Mouse (Mus musculus): Measurements from ENCODE around the gene Anxa4.

Anxa4 gene

GRCm38 (mm10) chr6:86804646-86805045 is 11.3 kb upstream of the Anxa4 start:
- in situ Hi-C loops (cut with MseI, MboI): loop anchor here (5.0 kb wide), 2 partner anchors 37 to 52 kb away; no protein-coding TSS in a partner anchor

GRCm38 (mm10) chr6:86801431-86801830 is 8.0 kb upstream of the Anxa4 start:
- in situ Hi-C loops (cut with MseI, MboI): loop anchor here (5.0 kb wide), 2 partner anchors 34 to 49 kb away; no protein-coding TSS in a partner anchor

- in situ Hi-C loops (cut with MseI, MboI): loop anchor here (5.0 kb wide), 2 partner anchors 33 to 48 kb away; no protein-coding TSS in a partner anchor
Measured at GRCm38 (mm10) chr6:86800467-86800866, 7.1 kb upstream of the Anxa4 start.

GRCm38 (mm10) chr6:86797455-86797854 is 4.1 kb upstream of the Anxa4 start:
- in situ Hi-C loops (cut with MseI, MboI): no loop called here

- in situ Hi-C loops (cut with MseI, MboI): no loop called here
Measured at GRCm38 (mm10) chr6:86793957-86794356, 573 bp upstream of the Anxa4 start.

GRCm38 (mm10) chr6:86790351-86790943 is 2.9 kb downstream of the Anxa4 start:
- in situ Hi-C loops (cut with MseI, MboI): no loop called here

- in situ Hi-C loops (cut with MseI, MboI): no loop called here
Measured at GRCm38 (mm10) chr6:86788242-86788641, 5.1 kb downstream of the Anxa4 start.

GRCm38 (mm10) chr6:86786545-86786944 is 6.8 kb downstream of the Anxa4 start:
- in situ Hi-C loops (cut with MseI, MboI): no loop called here

GRCm38 (mm10) chr6:86784739-86785138 is 8.6 kb downstream of the Anxa4 start:
- in situ Hi-C loops (cut with MseI, MboI): no loop called here

GRCm38 (mm10) chr6:86782342-86782741 is 11.0 kb downstream of the Anxa4 start:
- in situ Hi-C loops (cut with MseI, MboI): no loop called here

GRCm38 (mm10) chr6:86781361-86781957 is 11.9 kb downstream of the Anxa4 start:
- in situ Hi-C loops (cut with MseI, MboI): no loop called here

- in situ Hi-C loops (cut with MseI, MboI): no loop called here
Measured at GRCm38 (mm10) chr6:86778910-86779594, 14.3 kb downstream of the Anxa4 start.

- in situ Hi-C loops (cut with MseI, MboI): no loop called here
Measured at GRCm38 (mm10) chr6:86777181-86777580, 16.2 kb downstream of the Anxa4 start.

- in situ Hi-C loops (cut with MseI, MboI): no loop called here
Measured at GRCm38 (mm10) chr6:86776706-86777071, 16.7 kb downstream of the Anxa4 start.

- in situ Hi-C loops (cut with MseI, MboI): no loop called here
Measured at GRCm38 (mm10) chr6:86776001-86776705, 17.2 kb downstream of the Anxa4 start.

GRCm38 (mm10) chr6:86774937-86775336 is 18.4 kb downstream of the Anxa4 start:
- in situ Hi-C loops (cut with MseI, MboI): no loop called here

GRCm38 (mm10) chr6:86773830-86774229 is 19.6 kb downstream of the Anxa4 start:
- in situ Hi-C loops (cut with MseI, MboI): no loop called here

GRCm38 (mm10) chr6:86772631-86773030 is 20.8 kb downstream of the Anxa4 start:
- in situ Hi-C loops (cut with MseI, MboI): no loop called here

- in situ Hi-C loops (cut with MseI, MboI): loop anchor here in 1 of 2 experiments (5.0 kb wide), 1 partner anchor 33 kb away; no protein-coding TSS in a partner anchor
Measured at GRCm38 (mm10) chr6:86768938-86769337, 24.4 kb downstream of the Anxa4 start.

GRCm38 (mm10) chr6:86768186-86768776 is 25.1 kb downstream of the Anxa4 start:
- in situ Hi-C loops (cut with MseI, MboI): loop anchor here in 1 of 2 experiments (5.0 kb wide), 1 partner anchor 34 kb away; no protein-coding TSS in a partner anchor

GRCm38 (mm10) chr6:86767465-86767864 is 25.9 kb downstream of the Anxa4 start:
- in situ Hi-C loops (cut with MseI, MboI): loop anchor here in 1 of 2 experiments (5.0 kb wide), 1 partner anchor 35 kb away; no protein-coding TSS in a partner anchor

All from mouse trophoblast stem cell (cell line).